Mouse (Mus musculus) liver, embryonic 15.5 days (tissue): ENCODE data around the gene Arhgap29. TPM values are rescaled to one million over a fixed set of nuclear protein-coding genes. Genes with fewer than 3 reads are reported as not detected.

Experiments used
- ATAC-seq: fragments of 200-750 bp; cut with Nextera tagmentation; 2 replicates; pipeline ENCODE4 v1.8.0; 2017; ENCODE audit warnings: moderate number of reproducible peaks, mild to moderate bottlenecking, moderate library complexity; ENCODE audit not compliant: insufficient read depth
- H3K27ac ChIP-seq: fragments of 300-500 bp; sonication (generic); replicated peaks from 2 replicates; pipeline ENCODE4 v1.5.1; 2015; ENCODE audit warnings: mild to moderate bottlenecking, inconsistent platforms
- H3K27me3 ChIP-seq: fragments of 300-500 bp; sonication (generic); 2 replicates; pipeline ENCODE4 v1.6.1; 2015; ENCODE audit warnings: mild to moderate bottlenecking, inconsistent platforms
- H3K36me3 ChIP-seq: fragments of 300-500 bp; sonication (generic); replicated peaks from 2 replicates; pipeline ENCODE4 v1.6.1; 2015; ENCODE audit warnings: moderate library complexity, mild to moderate bottlenecking, inconsistent platforms
- H3K4me1 ChIP-seq: fragments of 300-500 bp; sonication (generic); replicated peaks from 2 replicates; pipeline ENCODE4 v1.6.1; 2015; ENCODE audit warnings: inconsistent platforms
- H3K4me2 ChIP-seq: fragments of 300-500 bp; sonication (generic); 2 replicates; pipeline ENCODE4 v1.6.1; 2015; ENCODE audit warnings: moderate library complexity, mild to moderate bottlenecking, inconsistent platforms
- H3K4me3 ChIP-seq: fragments of 300-500 bp; sonication (generic); replicated peaks from 2 replicates; pipeline ENCODE4 v1.5.1; 2015; ENCODE audit warnings: mild to moderate bottlenecking, inconsistent platforms
- H3K9ac ChIP-seq: fragments of 300-500 bp; sonication (generic); 2 replicates; pipeline ENCODE4 v1.6.1; 2015; ENCODE audit warnings: moderate library complexity, mild to moderate bottlenecking, inconsistent platforms
- H3K9me3 ChIP-seq: fragments of 300-500 bp; sonication (generic); replicated peaks from 2 replicates; pipeline ENCODE4 v1.6.1; 2016; ENCODE audit warnings: inconsistent platforms
- WGBS: fragments of 180-500 bp; shearing (Covaris S2); methylation state at CpG from one replicate; pipeline ENCODE4 v1.1.7; 2015; ENCODE audit warnings: mixed read lengths; ENCODE audit not compliant: insufficient replicate concordance; 5-methylcytosine and 5-hydroxymethylcytosine counted together
- polyA plus RNA-seq: library from polyadenylated mRNA; unstranded; fragments of >200 nt; fragmentation: Nextera tagmentation; extraction: Ambion mirVana; gene quantifications from 2 replicates; pipeline ENCODE4 v1.2.1, GENCODE M21; 2015

Gene Arhgap29
- 5.4 and 5.5 TPM in 2 replicates for polyA plus RNA-seq

- Histone ChIP-seq H3K27ac (0 out of 2 replicates have a peak within 1 kb of the TSS, but pooled peaks have one; percentile 14), H3K36me3 (no peaks in the 10 kb centered on the region), H3K9ac (peak within 1 kb of the TSS; percentile 50), H3K4me1 (peaks cover 14% of the 10 kb centered on the region), H3K9me3 (no peaks in the 10 kb centered on the region), H3K27me3 (peaks cover 39% of the 10 kb centered on the region), H3K4me2 (peak within 1 kb of the TSS; percentile 78), H3K4me3 (peak within 1 kb of the TSS; percentile 62)
- no peak for ATAC-seq
- 80% methylated on average over 8 of the region's 8 CpGs for WGBS
These were observed at the start of gene Arhgap29 for GRCm38 (mm10) chr3:121952041-121952591. Gene Arhgap29, plus strand, starts transcription at chr3:121952541.

- no peak overlapping the region for H3K4me3 ChIP-seq
- 0 out of 2 replicates have a peak overlapping the region, but pooled peaks have one; percentile 38 for H3K27ac ChIP-seq
- 69% methylated on average over 5 of the region's 5 CpGs for WGBS
These were observed 49.6 kb upstream of the Arhgap29 start for GRCm38 (mm10) chr3:121902729-121903128.

GRCm38 (mm10) chr3:121903286-121903685 lies 49.1 kb upstream of the Arhgap29 start:
- Histone ChIP-seq H3K9me3 (no peaks in the 10 kb centered on the region), H3K4me2 (peak overlapping the region; percentile 35), H3K4me3 (0 out of 2 replicates have a peak overlapping the region, but pooled peaks have one; percentile 4), H3K36me3 (no peaks in the 10 kb centered on the region), H3K9ac (no peak overlapping the region), H3K4me1 (peaks cover 16% of the 10 kb centered on the region), H3K27ac (no peak overlapping the region), H3K27me3 (0 out of 2 replicates have a peak, but pooled peaks cover 6% of the 10 kb centered on the region)
- no peak for ATAC-seq
- WGBS, result 36% methylated on average over 4 of the region's 4 CpGs

More at GRCm38 (mm10) chr3:121902729-121903128, 49.6 kb upstream of the Arhgap29 start:
- Histone ChIP-seq H3K9ac (no peak overlapping the region), H3K36me3 (no peaks in the 10 kb centered on the region), H3K27me3 (peaks cover 6% of the 10 kb centered on the region; the same call in 1 of the 2 replicates), H3K4me2 (peak overlapping the region; percentile 26; the same call in 1 of the 2 replicates), H3K4me1 (peaks cover 16% of the 10 kb centered on the region), H3K9me3 (no peaks in the 10 kb centered on the region)
- ATAC-seq, result no peak

GRCm38 (mm10) chr3:121903695-121904094 lies 48.6 kb upstream of the Arhgap29 start:
- WGBS, result 55% methylated on average over 8 of the region's 8 CpGs
- H3K9ac ChIP-seq, result no peak overlapping the region

GRCm38 (mm10) chr3:121904476-121904875 lies 47.9 kb upstream of the Arhgap29 start:
- no peak overlapping the region for H3K27ac ChIP-seq
- no peak overlapping the region for H3K4me2 ChIP-seq
- H3K4me1 ChIP-seq, result peaks cover 16% of the 10 kb centered on the region
- 0 out of 2 replicates have a peak, but pooled peaks cover 6% of the 10 kb centered on the region for H3K27me3 ChIP-seq
- WGBS, result 68% methylated on average over 2 of the region's 2 CpGs
- H3K9me3 ChIP-seq, result no peaks in the 10 kb centered on the region
- H3K4me3 ChIP-seq, result no peak overlapping the region
- H3K9ac ChIP-seq, result no peak overlapping the region
- no peak for ATAC-seq
- H3K36me3 ChIP-seq, result no peaks in the 10 kb centered on the region

More at GRCm38 (mm10) chr3:121903695-121904094, 48.6 kb upstream of the Arhgap29 start:
- ATAC-seq, result no peak
- peak overlapping the region; percentile 35 for H3K4me2 ChIP-seq
- no peaks in the 10 kb centered on the region for H3K36me3 ChIP-seq
- peaks cover 16% of the 10 kb centered on the region for H3K4me1 ChIP-seq
- H3K9me3 ChIP-seq, result no peaks in the 10 kb centered on the region
- no peak overlapping the region for H3K27ac ChIP-seq
- 0 out of 2 replicates have a peak overlapping the region, but pooled peaks have one; percentile 4 for H3K4me3 ChIP-seq
- H3K27me3 ChIP-seq, result 0 out of 2 replicates have a peak, but pooled peaks cover 6% of the 10 kb centered on the region

- Histone ChIP-seq H3K27ac (no peak overlapping the region), H3K9me3 (no peaks in the 10 kb centered on the region), H3K4me1 (peaks cover 16% of the 10 kb centered on the region), H3K4me2 (no peak overlapping the region), H3K4me3 (no peak overlapping the region), H3K9ac (no peak overlapping the region), H3K36me3 (no peaks in the 10 kb centered on the region), H3K27me3 (no peaks in the 10 kb centered on the region)
- peak; percentile 35; the same call in 1 of the 2 replicates for ATAC-seq
- WGBS, result 39% methylated on average over 8 of the region's 8 CpGs
These were observed 45.7 kb upstream of the Arhgap29 start for GRCm38 (mm10) chr3:121906623-121907022.

GRCm38 (mm10) chr3:121909155-121909554 lies 43.2 kb upstream of the Arhgap29 start:
- Histone ChIP-seq H3K27ac (no peak overlapping the region), H3K36me3 (no peaks in the 10 kb centered on the region), H3K27me3 (no peaks in the 10 kb centered on the region), H3K4me2 (no peak overlapping the region), H3K9me3 (no peaks in the 10 kb centered on the region), H3K4me3 (no peak overlapping the region), H3K4me1 (peaks cover 5% of the 10 kb centered on the region; the same call in 1 of the 2 replicates), H3K9ac (no peak overlapping the region)
- no peak for ATAC-seq
- 57% methylated on average over 3 of the region's 3 CpGs for WGBS

GRCm38 (mm10) chr3:121913476-121913875 lies 38.9 kb upstream of the Arhgap29 start:
- peaks cover 16% of the 10 kb centered on the region for H3K4me1 ChIP-seq
- H3K36me3 ChIP-seq, result no peaks in the 10 kb centered on the region
- no peak overlapping the region for H3K27ac ChIP-seq
- H3K9me3 ChIP-seq, result no peaks in the 10 kb centered on the region
- H3K4me2 ChIP-seq, result no peak overlapping the region
- H3K9ac ChIP-seq, result no peak overlapping the region
- H3K4me3 ChIP-seq, result no peak overlapping the region
- no peak for ATAC-seq
- WGBS, result 73% methylated on average over 5 of the region's 5 CpGs
- H3K27me3 ChIP-seq, result no peaks in the 10 kb centered on the region

GRCm38 (mm10) chr3:121914459-121915185 lies 37.7 kb upstream of the Arhgap29 start:
- Histone ChIP-seq H3K27me3 (no peaks in the 10 kb centered on the region), H3K36me3 (no peaks in the 10 kb centered on the region), H3K9ac (no peak overlapping the region), H3K4me3 (no peak overlapping the region), H3K4me1 (peaks cover 16% of the 10 kb centered on the region), H3K27ac (no peak overlapping the region), H3K4me2 (no peak overlapping the region), H3K9me3 (no peaks in the 10 kb centered on the region)
- no peak for ATAC-seq
- 68% methylated on average over 13 of the region's 13 CpGs for WGBS

- H3K27me3 ChIP-seq, result no peaks in the 10 kb centered on the region
- ATAC-seq, result no peak
- 0 out of 2 replicates have a peak overlapping the region, but pooled peaks have one; percentile 20 for H3K27ac ChIP-seq
These were observed 37.1 kb upstream of the Arhgap29 start for GRCm38 (mm10) chr3:121915191-121915590.

More at GRCm38 (mm10) chr3:121915191-121915590, 37.1 kb upstream of the Arhgap29 start:
- Histone ChIP-seq H3K4me2 (no peak overlapping the region), H3K4me3 (no peak overlapping the region), H3K9me3 (no peaks in the 10 kb centered on the region), H3K4me1 (peaks cover 16% of the 10 kb centered on the region), H3K9ac (no peak overlapping the region), H3K36me3 (no peaks in the 10 kb centered on the region)
- 53% methylated on average over 6 of the region's 6 CpGs for WGBS
